Mouse (Mus musculus) limb, embryonic 15.5 days (tissue): ENCODE measurements around the gene Dusp1. TPM values are rescaled to one million over a fixed set of nuclear protein-coding genes. Genes with fewer than 3 reads are reported as not detected.
A peak's percentile ranks its signal among the peaks of the same experiment; 100 is the strongest.

Source experiments
- ATAC-seq: fragments of 200-750 bp; cut with Nextera tagmentation; 2 replicates; pipeline ENCODE4 v1.8.0; 2017; ENCODE audit warnings: low read depth, moderate TSS enrichment; ENCODE audit not compliant: insufficient number of reproducible peaks, low FRiP score, low TSS enrichment
- H3K27ac ChIP-seq: fragments of 300-500 bp; sonication (generic); 2 replicates; pipeline ENCODE4 v1.5.1; 2015; ENCODE audit warnings: moderate library complexity, mild to moderate bottlenecking, inconsistent platforms
- H3K27me3 ChIP-seq: fragments of 300-500 bp; sonication (generic); 2 replicates; pipeline ENCODE4 v1.6.1; 2015; ENCODE audit warnings: inconsistent platforms
- H3K36me3 ChIP-seq: fragments of 300-500 bp; sonication (generic); 2 replicates; pipeline ENCODE4 v1.6.1; 2015; ENCODE audit warnings: inconsistent platforms
- H3K4me1 ChIP-seq: fragments of 300-500 bp; sonication (generic); 2 replicates; pipeline ENCODE4 v1.6.1; 2015; ENCODE audit warnings: inconsistent platforms
- H3K4me2 ChIP-seq: fragments of 300-500 bp; sonication (generic); 2 replicates; pipeline ENCODE4 v1.6.1; 2015; ENCODE audit warnings: mild to moderate bottlenecking, inconsistent platforms
- H3K4me3 ChIP-seq: fragments of 300-500 bp; sonication (generic); 2 replicates; pipeline ENCODE4 v1.5.1; 2015; ENCODE audit warnings: mild to moderate bottlenecking, inconsistent platforms
- H3K9ac ChIP-seq: fragments of 300-500 bp; sonication (generic); 2 replicates; pipeline ENCODE4 v1.6.1; 2015; ENCODE audit warnings: inconsistent platforms
- H3K9me3 ChIP-seq: fragments of 300-500 bp; sonication (generic); 2 replicates; pipeline ENCODE4 v1.6.1; 2016; ENCODE audit warnings: inconsistent platforms
- WGBS: fragments of 180-500 bp; shearing (Covaris S2); methylation state at CpG from one replicate; pipeline ENCODE4 v1.1.7; 2015; 5-methylcytosine and 5-hydroxymethylcytosine counted together
- polyA plus RNA-seq: library from polyadenylated mRNA; unstranded; fragments of >200 nt; fragmentation: Nextera tagmentation; extraction: Ambion mirVana; gene quantifications from 2 replicates; pipeline ENCODE4 v1.2.1, GENCODE M21; 2015

Gene Dusp1
- polyA plus RNA-seq, 1 experiment from 2014 or later: 27.3 TPM

- Histone ChIP-seq H3K4me3 (no peak overlapping the region), H3K36me3 (no peaks in the 10 kb centered on the region), H3K9ac (no peak overlapping the region), H3K9me3 (no peaks in the 10 kb centered on the region), H3K4me1 (peaks cover 29% of the 10 kb centered on the region), H3K27me3 (no peaks in the 10 kb centered on the region), H3K27ac (peak overlapping the region; percentile 27; the same call in 1 of the 2 replicates), H3K4me2 (no peak overlapping the region)
- ATAC-seq: no peak
- 72% methylated on average over 8 of the region's 8 CpGs for WGBS
These were observed 73.1 kb downstream of the Dusp1 start for GRCm38 (mm10) chr17:26488711-26489403.

GRCm38 (mm10) chr17:26487917-26488316 is 74.0 kb downstream of the Dusp1 start:
- Histone ChIP-seq H3K27ac (no peak overlapping the region), H3K9me3 (no peaks in the 10 kb centered on the region), H3K27me3 (no peaks in the 10 kb centered on the region), H3K4me2 (no peak overlapping the region), H3K36me3 (no peaks in the 10 kb centered on the region), H3K4me1 (peaks cover 29% of the 10 kb centered on the region), H3K4me3 (no peak overlapping the region), H3K9ac (no peak overlapping the region)
- 99% methylated on average over 4 of the region's 4 CpGs for WGBS
- no peak for ATAC-seq

- 44% methylated on average over 5 of the region's 5 CpGs for WGBS
- Histone ChIP-seq H3K9me3 (no peaks in the 10 kb centered on the region), H3K4me1 (peaks cover 29% of the 10 kb centered on the region), H3K4me3 (no peak overlapping the region), H3K4me2 (no peak overlapping the region), H3K36me3 (no peaks in the 10 kb centered on the region), H3K9ac (no peak overlapping the region), H3K27me3 (no peaks in the 10 kb centered on the region), H3K27ac (no peak overlapping the region)
- no peak for ATAC-seq
These were observed 74.7 kb downstream of the Dusp1 start for GRCm38 (mm10) chr17:26487266-26487665.

GRCm38 (mm10) chr17:26484626-26485421 is 77.1 kb downstream of the Dusp1 start:
- WGBS: 60% methylated on average over 14 of the region's 14 CpGs
- no peak for ATAC-seq
- Histone ChIP-seq H3K9me3 (no peaks in the 10 kb centered on the region), H3K27ac (peak overlapping the region; percentile 67), H3K27me3 (no peaks in the 10 kb centered on the region), H3K9ac (no peak overlapping the region), H3K4me1 (peaks cover 21% of the 10 kb centered on the region), H3K36me3 (no peaks in the 10 kb centered on the region), H3K4me3 (no peak overlapping the region), H3K4me2 (no peak overlapping the region)

- H3K4me1 ChIP-seq: peaks cover 21% of the 10 kb centered on the region
- H3K27ac ChIP-seq: no peak overlapping the region
- H3K27me3 ChIP-seq: no peaks in the 10 kb centered on the region
- H3K36me3 ChIP-seq: no peaks in the 10 kb centered on the region
- no peaks in the 10 kb centered on the region for H3K9me3 ChIP-seq
- ATAC-seq: no peak
- no peak overlapping the region for H3K9ac ChIP-seq
- no peak overlapping the region for H3K4me3 ChIP-seq
- 80% methylated on average over 4 of the region's 4 CpGs for WGBS
- no peak overlapping the region for H3K4me2 ChIP-seq
These were observed 81.0 kb downstream of the Dusp1 start for GRCm38 (mm10) chr17:26480956-26481355.

- H3K27ac ChIP-seq: no peak overlapping the region
- no peaks in the 10 kb centered on the region for H3K36me3 ChIP-seq
- ATAC-seq: no peak
- no peak overlapping the region for H3K4me2 ChIP-seq
- WGBS: 65% methylated on average over 6 of the region's 6 CpGs
- no peaks in the 10 kb centered on the region for H3K9me3 ChIP-seq
- H3K27me3 ChIP-seq: no peaks in the 10 kb centered on the region
- H3K9ac ChIP-seq: no peak overlapping the region
- H3K4me1 ChIP-seq: peaks cover 15% of the 10 kb centered on the region
- no peak overlapping the region for H3K4me3 ChIP-seq
These were observed 82.3 kb downstream of the Dusp1 start for GRCm38 (mm10) chr17:26479619-26480018.

- no peak for ATAC-seq
- Histone ChIP-seq H3K27ac (no peak overlapping the region), H3K27me3 (no peaks in the 10 kb centered on the region), H3K4me2 (no peak overlapping the region), H3K4me3 (no peak overlapping the region), H3K9ac (no peak overlapping the region), H3K4me1 (peaks cover 11% of the 10 kb centered on the region; the same call in 1 of the 2 replicates), H3K36me3 (no peaks in the 10 kb centered on the region), H3K9me3 (no peaks in the 10 kb centered on the region)
- 66% methylated on average over 4 of the region's 4 CpGs for WGBS
These were observed 83.3 kb downstream of the Dusp1 start for GRCm38 (mm10) chr17:26478672-26479071.

- Histone ChIP-seq H3K27ac (no peak overlapping the region), H3K9ac (no peak overlapping the region), H3K4me2 (no peak overlapping the region), H3K4me1 (peaks cover 11% of the 10 kb centered on the region; the same call in 1 of the 2 replicates), H3K27me3 (no peaks in the 10 kb centered on the region), H3K9me3 (no peaks in the 10 kb centered on the region), H3K36me3 (no peaks in the 10 kb centered on the region), H3K4me3 (no peak overlapping the region)
- ATAC-seq: no peak
- WGBS: 32% methylated on average over 6 of the region's 6 CpGs
These were observed 85.1 kb downstream of the Dusp1 start for GRCm38 (mm10) chr17:26476871-26477270.

GRCm38 (mm10) chr17:26468102-26468894 is 93.6 kb downstream of the Dusp1 start:
- Histone ChIP-seq H3K9ac (no peak overlapping the region), H3K36me3 (no peaks in the 10 kb centered on the region), H3K4me2 (no peak overlapping the region), H3K4me1 (peaks cover 3% of the 10 kb centered on the region; the same call in 1 of the 2 replicates), H3K9me3 (no peaks in the 10 kb centered on the region), H3K4me3 (no peak overlapping the region), H3K27me3 (peaks cover 4% of the 10 kb centered on the region; the same call in 1 of the 2 replicates), H3K27ac (no peak overlapping the region)
- ATAC-seq: no peak
- 83% methylated on average over 13 of the region's 13 CpGs for WGBS

- H3K27ac ChIP-seq: no peak overlapping the region
- no peak overlapping the region for H3K9ac ChIP-seq
- 81% methylated on average over 4 of the region's 4 CpGs for whole genome bisulfite sequencing
- ATAC-seq: no peak
- H3K9me3 ChIP-seq: no peaks in the 10 kb centered on the region
- no peak overlapping the region for H3K4me3 ChIP-seq
- peaks cover 3% of the 10 kb centered on the region; the same call in 1 of the 2 replicates for H3K4me1 ChIP-seq
- H3K4me2 ChIP-seq: no peak overlapping the region
- H3K27me3 ChIP-seq: peaks cover 4% of the 10 kb centered on the region; the same call in 1 of the 2 replicates
- no peaks in the 10 kb centered on the region for H3K36me3 ChIP-seq
These were observed 94.3 kb downstream of the Dusp1 start for GRCm38 (mm10) chr17:26467619-26468018.

GRCm38 (mm10) chr17:26466741-26467150 is 95.2 kb downstream of the Dusp1 start:
- Histone ChIP-seq H3K27ac (peak overlapping the region; percentile 48), H3K4me2 (0 out of 2 replicates have a peak overlapping the region, but pooled peaks have one; percentile 31), H3K9ac (no peak overlapping the region), H3K4me3 (no peak overlapping the region), H3K9me3 (no peaks in the 10 kb centered on the region), H3K27me3 (peaks cover 4% of the 10 kb centered on the region; the same call in 1 of the 2 replicates), H3K4me1 (peaks cover 3% of the 10 kb centered on the region; the same call in 1 of the 2 replicates), H3K36me3 (no peaks in the 10 kb centered on the region)
- ATAC-seq: peak; percentile 28; the same call in 1 of the 2 replicates
- WGBS: 8% methylated on average over 4 of the region's 4 CpGs
